Mouse (Mus musculus) fat pad, adult 2 months (tissue): ENCODE measurements around the gene Dnajc5g.

Experiments used
- DNase-seq: peaks from one replicate; pipeline ENCODE4 v3.0.0-alpha.2; 2011; ENCODE audit warnings: low read depth, low spot score; ENCODE audit errors: extremely low read depth

Dnajc5g gene

GRCm38 (mm10) chr5:31105814-31106335 is at the start of gene Dnajc5g:
Gene Dnajc5g (plus strand): TSS chr5:31106285.
- no peak for DNase-seq

GRCm38 (mm10) chr5:31069810-31070209 is 36.3 kb upstream of the Dnajc5g start:
- no peak for DNase-seq

- no peak for DNase-seq
Measured at GRCm38 (mm10) chr5:31071059-31071458, 35.0 kb upstream of the Dnajc5g start.

- DNase-seq = no peak
Measured at GRCm38 (mm10) chr5:31071821-31072220, 34.3 kb upstream of the Dnajc5g start.

GRCm38 (mm10) chr5:31073176-31073575 is 32.9 kb upstream of the Dnajc5g start:
- no peak for DNase-seq

GRCm38 (mm10) chr5:31076346-31076745 is 29.7 kb upstream of the Dnajc5g start:
- DNase-seq = no peak

- DNase-seq = no peak
Measured at GRCm38 (mm10) chr5:31080059-31080794, 25.9 kb upstream of the Dnajc5g start.

GRCm38 (mm10) chr5:31080795-31081164 is 25.3 kb upstream of the Dnajc5g start:
- no peak for DNase-seq

GRCm38 (mm10) chr5:31081386-31081785 is 24.7 kb upstream of the Dnajc5g start:
- no peak for DNase-seq

- DNase-seq = no peak
Measured at GRCm38 (mm10) chr5:31082355-31082754, 23.7 kb upstream of the Dnajc5g start.

- DNase-seq = no peak
Measured at GRCm38 (mm10) chr5:31082935-31083625, 23.0 kb upstream of the Dnajc5g start.

GRCm38 (mm10) chr5:31083949-31084348 is 22.1 kb upstream of the Dnajc5g start:
- no peak for DNase-seq

- DNase-seq = no peak
Measured at GRCm38 (mm10) chr5:31086606-31087005, 19.5 kb upstream of the Dnajc5g start.

- no peak for DNase-seq
Measured at GRCm38 (mm10) chr5:31087131-31087530, 19.0 kb upstream of the Dnajc5g start.

- no peak for DNase-seq
Measured at GRCm38 (mm10) chr5:31092231-31092975, 13.7 kb upstream of the Dnajc5g start.

- no peak for DNase-seq
Measured at GRCm38 (mm10) chr5:31093151-31094041, 12.7 kb upstream of the Dnajc5g start.

GRCm38 (mm10) chr5:31094100-31094798 is 11.8 kb upstream of the Dnajc5g start:
- DNase-seq = no peak

- DNase-seq = no peak
Measured at GRCm38 (mm10) chr5:31094799-31095691, 11.0 kb upstream of the Dnajc5g start.
